Mouse (Mus musculus) embryonic fibroblast, embryonic 13.5 days (primary cell): ENCODE results near the gene 2210407C18Rik. TPM values are rescaled to one million over a fixed set of nuclear protein-coding genes. Genes with fewer than 3 reads are reported as not detected.

Experiments used
- H3K27ac ChIP-seq: 2 replicates; pipeline ENCODE4 v1.5.1; 2012; ENCODE audit warnings: low read length, control low read depth, inconsistent platforms; ENCODE audit not compliant: insufficient read depth
- H3K4me1 ChIP-seq: 2 replicates; pipeline ENCODE4 v1.6.1; 2011; ENCODE audit warnings: low read length; ENCODE audit not compliant: control insufficient read depth, insufficient read depth
- H3K4me3 ChIP-seq: 2 replicates; pipeline ENCODE4 v1.5.1; 2011; ENCODE audit warnings: mild to moderate bottlenecking, control low read depth, low read length; ENCODE audit not compliant: insufficient read depth
- CTCF ChIP-seq: IDR thresholded peaks from 2 replicates; pipeline ENCODE4 v1.5.1; 2011; ENCODE audit warnings: mild to moderate bottlenecking, control low read depth, low read length, moderate library complexity, borderline replicate concordance; ENCODE audit not compliant: insufficient read depth
- POLR2A ChIP-seq: IDR thresholded peaks from 2 replicates; pipeline ENCODE4 v1.6.1; 2011; ENCODE audit warnings: low read depth, mild to moderate bottlenecking, control low read depth, low read length, moderate library complexity
- polyA plus RNA-seq: library from polyadenylated mRNA; stranded (reverse); fragments of >200 nt; gene quantifications from 2 replicates; pipeline ENCODE4 v1.2.4, GENCODE M21; 2011; ENCODE audit warnings: low read depth; ENCODE audit not compliant: missing spikeins, insufficient read length

2210407C18Rik gene
- polyA plus RNA-seq, result not detected in 2 replicates

- TF ChIP-seq CTCF, result no peak
- no peak within 1 kb of the TSS for H3K4me3 ChIP-seq
- H3K4me1 ChIP-seq, result no peaks in the 10 kb centered on the region
- no peak within 1 kb of the TSS for H3K27ac ChIP-seq
Observed at GRCm38 (mm10) chr11:58615975-58616374, at the start of gene 2210407C18Rik. Gene 2210407C18Rik, minus strand, starts transcription at chr11:58616075.

DNA sequence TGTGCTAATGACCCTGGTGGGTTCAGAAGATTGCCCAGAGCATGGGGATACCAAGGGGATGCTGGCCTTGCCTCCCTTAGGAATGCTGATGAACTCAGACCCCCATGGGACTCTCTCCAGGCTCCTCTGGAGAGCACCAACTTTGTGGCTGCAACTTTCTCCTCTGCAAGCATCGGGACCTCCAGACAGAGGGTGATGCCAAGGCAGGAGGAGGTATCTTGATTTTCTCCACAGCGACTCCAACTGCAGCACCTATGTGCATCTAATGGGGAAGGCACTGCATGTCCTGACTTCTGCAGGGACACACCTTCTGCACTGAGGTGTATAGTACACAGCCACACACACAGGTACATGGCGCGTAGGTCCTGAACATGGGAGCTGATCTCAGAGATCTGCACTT lies 42.7 kb upstream of the 2210407C18Rik start, which contains the start of gene Olfr322:
Olfr322 (plus strand) TSS at position 187 of the 400 bp plus-strand sequence.
- H3K4me3 ChIP-seq, result no peak within 1 kb of the TSS
- TF ChIP-seq CTCF, result no peak
- TF ChIP-seq POLR2A, result no peak

GRCm38 (mm10) chr11:58655151-58655550 lies 39.3 kb upstream of the 2210407C18Rik start:
- Histone ChIP-seq H3K27ac (no peak overlapping the region), H3K4me1 (no peaks in the 10 kb centered on the region), H3K4me3 (no peak overlapping the region)
- TF ChIP-seq POLR2A (no peak), CTCF (no peak)

More for the DNA sequence above, 42.7 kb upstream of the 2210407C18Rik start, which contains the start of gene Olfr322:
- Histone ChIP-seq H3K27ac (no peak within 1 kb of the TSS), H3K4me1 (no peaks in the 10 kb centered on the region)

GRCm38 (mm10) chr11:58643350-58643749 lies 27.5 kb upstream of the 2210407C18Rik start:
- TF ChIP-seq POLR2A, result no peak
- peak; percentile 73; the same call in 1 of the 2 replicates for TF ChIP-seq CTCF

DNA sequence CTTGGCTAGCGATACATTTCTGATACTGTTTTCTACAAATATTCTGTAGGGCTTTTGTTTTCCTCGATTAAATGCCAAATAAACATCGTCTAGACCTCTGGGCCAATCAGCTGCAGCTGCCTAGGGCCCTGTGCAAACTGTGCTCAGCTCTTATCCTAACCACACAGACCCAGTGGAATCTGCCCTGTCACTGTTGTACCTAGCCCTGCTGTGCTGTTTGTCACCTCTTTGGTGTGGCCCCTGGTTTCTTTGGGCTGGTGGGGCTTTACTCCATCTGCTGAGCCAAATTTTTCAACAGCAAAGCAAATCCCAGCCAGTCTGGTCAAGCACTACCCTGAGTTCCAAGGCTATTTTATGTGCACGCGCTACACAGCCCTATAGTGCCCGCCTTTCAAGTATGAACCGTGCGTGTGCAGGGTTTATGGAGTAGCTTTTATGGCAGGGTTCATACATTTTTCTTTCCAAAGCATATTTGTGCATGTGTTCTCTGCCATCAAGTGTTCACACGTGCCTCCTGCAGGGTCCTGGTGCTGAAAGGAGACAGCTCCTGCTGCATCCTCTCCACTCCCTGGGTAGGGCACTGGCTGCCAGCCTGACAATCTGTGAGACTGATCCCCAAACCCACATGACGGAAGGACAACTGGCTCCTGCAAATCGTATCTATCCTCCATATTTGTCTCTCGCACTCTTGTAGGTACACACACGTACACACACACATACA lies 25.9 kb upstream of the 2210407C18Rik start:
- Histone ChIP-seq H3K4me1 (no peaks in the 10 kb centered on the region), H3K27ac (no peak overlapping the region), H3K4me3 (no peak overlapping the region)
- TF ChIP-seq CTCF, result no peak
- no peak for TF ChIP-seq POLR2A

More at GRCm38 (mm10) chr11:58643350-58643749, 27.5 kb upstream of the 2210407C18Rik start:
- Histone ChIP-seq H3K4me1 (no peaks in the 10 kb centered on the region), H3K4me3 (no peak overlapping the region), H3K27ac (no peak overlapping the region)

DNA sequence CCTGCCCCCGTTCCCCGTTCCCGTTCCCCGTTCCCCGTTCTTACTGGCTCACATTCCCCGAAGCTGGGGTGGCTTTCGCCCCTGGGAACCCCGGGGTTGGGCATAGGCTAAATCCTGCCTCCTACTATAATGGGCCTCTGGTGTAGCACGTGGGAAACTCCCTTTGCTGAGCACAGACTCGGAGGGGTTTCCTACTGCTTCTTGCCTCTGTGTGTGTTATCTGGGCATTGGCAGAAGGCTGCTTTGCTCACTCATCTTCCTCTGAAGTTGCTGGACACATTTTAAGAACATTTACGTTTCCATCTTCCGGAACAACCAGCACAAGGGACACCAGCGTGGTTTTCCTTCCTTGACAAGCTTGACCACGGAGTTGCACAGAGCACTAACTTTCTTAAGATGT lies 25.2 kb upstream of the 2210407C18Rik start:
- Histone ChIP-seq H3K27ac (no peak overlapping the region), H3K4me1 (no peaks in the 10 kb centered on the region), H3K4me3 (no peak overlapping the region)
- TF ChIP-seq POLR2A (no peak), CTCF (no peak)

DNA sequence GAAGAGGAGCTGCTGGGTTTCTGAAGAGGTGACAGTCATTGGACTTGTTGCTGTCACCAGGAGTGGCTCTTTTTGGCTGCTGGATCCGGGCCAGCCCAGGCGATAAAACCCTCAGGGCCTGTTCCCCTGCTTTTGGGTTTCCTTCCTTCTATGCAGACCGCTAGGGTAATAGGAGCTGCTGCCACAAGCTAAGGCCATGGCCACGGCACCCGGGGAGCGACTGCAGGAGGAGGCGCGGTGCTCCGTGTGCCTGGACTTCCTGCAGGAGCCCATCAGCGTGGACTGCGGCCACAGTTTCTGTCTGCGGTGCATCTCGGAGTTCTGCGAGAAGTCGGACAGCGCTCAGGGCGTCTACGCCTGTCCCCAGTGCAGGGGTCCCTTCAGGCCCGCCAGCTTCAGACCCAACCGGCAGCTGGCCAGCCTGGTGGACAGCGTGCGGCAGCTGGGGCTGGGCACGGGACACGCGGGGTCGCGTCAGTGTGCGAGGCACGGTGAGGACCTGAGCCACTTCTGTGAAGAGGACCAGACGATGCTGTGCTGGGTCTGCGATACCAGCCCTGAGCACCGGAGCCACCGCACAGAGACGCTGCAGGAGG lies 24.5 kb upstream of the 2210407C18Rik start, which contains the start of gene Trim58:
Trim58 (plus strand) TSS at position 194 of the 596 bp plus-strand sequence.
- H3K27ac ChIP-seq, result no peak within 1 kb of the TSS
- TF ChIP-seq CTCF, result no peak
- TF ChIP-seq POLR2A, result no peak

DNA sequence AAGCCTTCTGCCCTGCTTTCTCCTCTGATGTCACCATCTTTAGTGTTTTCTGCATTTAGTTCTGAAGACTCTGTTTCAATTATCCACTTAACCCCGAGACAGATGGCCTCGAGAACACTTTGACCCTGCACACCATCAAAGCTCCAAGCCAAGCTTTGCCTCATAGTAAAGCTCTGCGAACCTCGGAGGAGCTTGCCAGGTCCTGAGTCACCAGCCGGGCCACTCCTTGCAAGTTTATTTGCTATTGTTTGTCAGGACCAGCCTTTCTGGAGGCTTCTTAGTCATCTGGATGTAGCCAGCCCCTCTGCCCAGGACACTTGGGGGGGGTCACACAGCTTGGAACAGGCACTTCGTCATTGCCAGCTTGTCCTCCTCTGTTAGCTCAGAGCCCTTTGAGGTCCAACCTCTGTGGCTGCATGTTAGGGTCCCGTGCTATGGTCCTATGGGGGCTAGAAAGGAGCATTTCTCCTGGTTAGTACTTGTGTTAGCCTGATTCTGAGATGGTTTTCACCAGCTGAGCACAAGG lies 22.4 kb upstream of the 2210407C18Rik start:
- H3K27ac ChIP-seq, result no peak overlapping the region
- H3K4me1 ChIP-seq, result no peaks in the 10 kb centered on the region
- TF ChIP-seq CTCF (no peak), POLR2A (no peak)
- no peak overlapping the region for H3K4me3 ChIP-seq

More for the DNA sequence above, 24.5 kb upstream of the 2210407C18Rik start, which contains the start of gene Trim58:
- no peaks in the 10 kb centered on the region for H3K4me1 ChIP-seq
- no peak within 1 kb of the TSS for H3K4me3 ChIP-seq

- no peak overlapping the region for H3K4me3 ChIP-seq
- no peak overlapping the region for H3K27ac ChIP-seq
- peak; percentile 47 for TF ChIP-seq CTCF
- TF ChIP-seq POLR2A, result no peak
- no peaks in the 10 kb centered on the region for H3K4me1 ChIP-seq
Observed at GRCm38 (mm10) chr11:58636376-58636977, 20.6 kb upstream of the 2210407C18Rik start.

DNA sequence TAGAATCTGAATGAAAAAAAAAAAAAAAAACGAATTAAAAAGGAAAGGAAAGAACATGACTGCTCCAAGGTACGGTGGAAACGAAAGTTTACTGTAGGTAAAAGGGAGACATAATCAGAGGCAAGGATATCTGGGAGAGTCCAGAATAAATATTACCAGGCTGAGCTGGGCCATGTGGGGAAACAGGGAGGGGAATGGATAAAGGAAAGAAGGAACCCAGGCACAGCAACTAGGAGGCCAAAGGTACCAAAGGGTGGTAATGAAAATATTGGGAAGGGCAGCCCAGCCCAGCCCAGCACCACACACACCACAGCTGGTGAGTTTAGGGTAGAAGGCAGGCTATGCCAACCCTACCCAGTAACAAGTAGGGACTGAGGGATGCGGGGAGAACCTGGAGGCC lies 19.0 kb upstream of the 2210407C18Rik start:
- Histone ChIP-seq H3K4me1 (no peaks in the 10 kb centered on the region), H3K27ac (no peak overlapping the region), H3K4me3 (no peak overlapping the region)
- TF ChIP-seq POLR2A (no peak), CTCF (no peak)

- no peak for TF ChIP-seq POLR2A
- no peak for TF ChIP-seq CTCF
- Histone ChIP-seq H3K27ac (no peak within 1 kb of the TSS), H3K4me1 (no peaks in the 10 kb centered on the region), H3K4me3 (no peak within 1 kb of the TSS)
Observed at GRCm38 (mm10) chr11:58630401-58630800, 14.5 kb upstream of the 2210407C18Rik start, which contains the start of gene Olfr323. Gene Olfr323, minus strand, starts transcription at chr11:58630501.
